Mouse (Mus musculus) CH12.LX (cell line): Measurements from ENCODE around the gene Larp1. TPM values are rescaled to one million over a fixed set of nuclear protein-coding genes. Genes with fewer than 3 reads are reported as not detected.

Experiments
- polyA plus RNA-seq: library from polyadenylated mRNA; unstranded; fragments of >175 nt; gene quantifications from 2 replicates; pipeline ENCODE4 v1.2.1, GENCODE M21; 2012; ENCODE audit warnings: low read depth; ENCODE audit not compliant: insufficient read length
- total RNA-seq, 2 experiments: library from RNA; depleted of rRNA; stranded (reverse); fragments of 300-350 nt in 1 of 2; fragments of >200 nt in 1 of 2; gene quantifications; 2 replicates each; pipeline ENCODE4 v1.2.3; 2012 to 2014

The Larp1 gene
- total and polyA plus RNA-seq, 3 experiments, result 38.2 to 284 (median 94.1) TPM

Other genes with a start within 250 kb of the Larp1 start
- gene Sap30l, start 207.4 kb upstream of the Larp1 start, total RNA-seq (2012; rRNA removed), result 23.1 and 28.0 TPM in 2 replicates
- gene Sap30l, start 207.4 kb upstream of the Larp1 start, total RNA-seq (2014; rRNA removed), result 16.8 and 17.1 TPM in 2 replicates
- 20.8 and 23.0 TPM in 2 replicates for gene Sap30l, start 207.4 kb upstream of the Larp1 start, polyA plus RNA-seq
- not detected in 2 replicates for gene Hand1, start 176.2 kb upstream of the Larp1 start, total RNA-seq (2012; rRNA removed)
- gene Hand1, start 176.2 kb upstream of the Larp1 start, total RNA-seq (2014; rRNA removed), result not detected in 2 replicates
- gene Hand1, start 176.2 kb upstream of the Larp1 start, polyA plus RNA-seq, result not detected in 2 replicates
- gene Gm12248, start 84.1 kb downstream of the Larp1 start, total RNA-seq (2012; rRNA removed), result 0.13 TPM in 1 of 2 replicates, not detected in the other
- not detected in 2 replicates for gene Gm12248, start 84.1 kb downstream of the Larp1 start, total RNA-seq (2014; rRNA removed)
- gene Gm12248, start 84.1 kb downstream of the Larp1 start, polyA plus RNA-seq, result not detected in 2 replicates
- 90.2 and 93.8 TPM in 2 replicates for gene Cnot8, start 95.1 kb downstream of the Larp1 start, total RNA-seq (2012; rRNA removed)
- 127 and 134 TPM in 2 replicates for gene Cnot8, start 95.1 kb downstream of the Larp1 start, total RNA-seq (2014; rRNA removed)
- gene Cnot8, start 95.1 kb downstream of the Larp1 start, polyA plus RNA-seq, result 91.9 and 102 TPM in 2 replicates
- 88.6 and 101 TPM in 2 replicates for gene Gemin5, start 159.5 kb downstream of the Larp1 start, total RNA-seq (2012; rRNA removed)
- gene Gemin5, start 159.5 kb downstream of the Larp1 start, total RNA-seq (2014; rRNA removed), result 63.7 and 66.7 TPM in 2 replicates
- 81.7 and 89.6 TPM in 2 replicates for gene Gemin5, start 159.5 kb downstream of the Larp1 start, polyA plus RNA-seq
- gene Mrpl22, start 162.6 kb downstream of the Larp1 start, total RNA-seq (2012; rRNA removed), result 89.1 and 112 TPM in 2 replicates
- 115 and 124 TPM in 2 replicates for gene Mrpl22, start 162.6 kb downstream of the Larp1 start, total RNA-seq (2014; rRNA removed)
- gene Mrpl22, start 162.6 kb downstream of the Larp1 start, polyA plus RNA-seq, result 110 and 133 TPM in 2 replicates
- 115 and 143 TPM in 2 replicates for gene Igtp, start 190.5 kb downstream of the Larp1 start, total RNA-seq (2012; rRNA removed)
- gene Igtp, start 190.5 kb downstream of the Larp1 start, total RNA-seq (2014; rRNA removed), result 107 and 108 TPM in 2 replicates
- gene Igtp, start 190.5 kb downstream of the Larp1 start, polyA plus RNA-seq, result 66.1 and 70.3 TPM in 2 replicates
- 4.3 and 4.7 TPM in 2 replicates for gene Irgm2, start 190.6 kb downstream of the Larp1 start, total RNA-seq (2012; rRNA removed)
- 3.8 and 4.3 TPM in 2 replicates for gene Irgm2, start 190.6 kb downstream of the Larp1 start, total RNA-seq (2014; rRNA removed)
- gene Irgm2, start 190.6 kb downstream of the Larp1 start, polyA plus RNA-seq, result 4.7 and 5.2 TPM in 2 replicates